Mouse (Mus musculus) lung, postnatal 0 days (tissue): ENCODE measurements at regions not wholly inside any gene's neighbourhood (a gene's known extent, or its start where the extent isn't known, plus 50 kb on each side); places are given as distances from the start of the nearest gene placed in this dataset.

ENCODE experiments used
- ATAC-seq: fragments of 200-750 bp; cut with Nextera tagmentation; 2 replicates; pipeline ENCODE4 v1.8.0; 2017; ENCODE audit warnings: moderate library complexity
- DNase-seq: peaks from one replicate; pipeline ENCODE4 v3.0.0-alpha.2; 2016; ENCODE audit warnings: low spot score
- H3K27ac ChIP-seq: fragments of 300-500 bp; sonication (generic); 2 replicates; pipeline ENCODE4 v1.5.1; 2014; ENCODE audit warnings: antibody characterized with exemption, mild to moderate bottlenecking, low read length, mixed read lengths
- H3K27me3 ChIP-seq: fragments of 300-500 bp; sonication (generic); replicated peaks from 2 replicates; pipeline ENCODE4 v1.6.1; 2014; ENCODE audit warnings: low read length, mixed read lengths; ENCODE audit not compliant: insufficient read depth
- H3K36me3 ChIP-seq: fragments of 300-500 bp; sonication (generic); 2 replicates; pipeline ENCODE4 v1.6.1; 2014; ENCODE audit warnings: low read length, mixed read lengths; ENCODE audit not compliant: insufficient read depth
- H3K4me1 ChIP-seq: fragments of 300-500 bp; sonication (generic); 2 replicates; pipeline ENCODE4 v1.6.1; 2014; ENCODE audit warnings: antibody characterized with exemption, low read depth, low read length, mixed read lengths; ENCODE audit not compliant: insufficient read depth
- H3K4me2 ChIP-seq: fragments of 300-500 bp; sonication (generic); replicated peaks from 2 replicates; pipeline ENCODE4 v1.6.1; 2014; ENCODE audit warnings: low read depth, mild to moderate bottlenecking, low read length, moderate library complexity, mixed read lengths
- H3K4me3 ChIP-seq: fragments of 300-500 bp; sonication (generic); 2 replicates; pipeline ENCODE4 v1.5.1; 2014; ENCODE audit warnings: low read depth, low read length
- H3K9ac ChIP-seq: fragments of 300-500 bp; sonication (generic); replicated peaks from 2 replicates; pipeline ENCODE4 v1.6.1; 2014; ENCODE audit warnings: low read depth, mild to moderate bottlenecking
- H3K9me3 ChIP-seq: fragments of 300-500 bp; sonication (generic); 2 replicates; pipeline ENCODE4 v1.6.1; 2016; ENCODE audit warnings: low read length, mixed read lengths
- CTCF ChIP-seq: IDR thresholded peaks from 2 replicates; pipeline ENCODE4 v1.5.1; 2016; ENCODE audit warnings: antibody characterized with exemption, mild to moderate bottlenecking
- EP300 ChIP-seq: IDR thresholded peaks from 2 replicates; pipeline ENCODE4 v1.6.1; 2016; ENCODE audit warnings: antibody characterized with exemption, mild to moderate bottlenecking, control low read depth
- WGBS: fragments of 180-500 bp; shearing (Covaris S2); extraction: QIAGEN DNeasy Blood & Tissue Kit; methylation state at CpG from one replicate; pipeline ENCODE4 v1.1.7; 2014; 5-methylcytosine and 5-hydroxymethylcytosine counted together

DNA sequence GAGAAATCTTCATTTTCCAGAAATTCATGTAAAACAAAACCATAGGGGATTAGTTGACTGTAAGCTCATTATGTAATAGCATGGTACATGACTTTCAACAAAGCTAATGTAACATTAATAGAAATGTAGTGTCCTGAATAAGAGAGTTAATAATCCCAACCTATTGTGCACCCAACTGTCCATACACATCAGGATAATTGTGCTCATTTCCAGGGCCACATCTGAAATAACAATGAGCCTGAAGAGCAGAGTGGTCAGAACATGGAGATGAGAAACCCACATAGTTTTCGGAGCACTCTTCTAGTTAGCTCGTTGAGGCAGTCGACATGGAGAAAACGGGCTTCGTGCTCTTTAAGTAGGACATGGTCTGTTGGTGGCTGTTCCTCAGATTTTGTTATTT is 138.1 kb downstream of the Gm4791 start:
- no peak overlapping the region for H3K4me3 ChIP-seq
- H3K9ac ChIP-seq, result no peak overlapping the region
- no peaks in the 10 kb centered on the region for H3K9me3 ChIP-seq
- H3K4me2 ChIP-seq, result no peak overlapping the region
- no peaks in the 10 kb centered on the region for H3K4me1 ChIP-seq
- 90% methylated on average over 5 of the region's 5 CpGs for WGBS
- ATAC-seq, result no peak
- no peaks in the 10 kb centered on the region for H3K36me3 ChIP-seq
- no peaks in the 10 kb centered on the region for H3K27me3 ChIP-seq
- no peak overlapping the region for H3K27ac ChIP-seq
- no peak for DNase-seq
- TF ChIP-seq EP300, result no peak
- no peak for TF ChIP-seq CTCF

DNA sequence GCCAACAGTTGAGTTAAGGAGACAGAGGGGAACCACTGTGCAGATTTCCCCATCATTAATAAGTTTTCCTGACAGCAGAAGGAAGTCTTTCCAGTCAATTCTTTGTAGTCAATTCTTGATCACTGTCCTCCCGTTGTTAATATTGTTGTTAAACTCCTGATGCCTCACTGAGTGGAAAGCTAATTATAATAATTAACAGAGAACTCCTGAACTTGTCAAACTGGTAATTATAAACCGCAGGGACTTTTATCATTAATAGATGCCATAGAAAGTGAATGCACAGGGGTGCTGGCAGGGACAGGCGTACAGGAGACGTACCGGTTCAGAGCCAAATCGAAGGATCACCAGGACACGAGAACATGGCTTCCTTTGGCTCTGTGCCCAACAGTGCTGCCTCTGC is 154.9 kb downstream of the Gm4791 start:
- H3K9ac ChIP-seq, result no peak overlapping the region
- ATAC-seq (no peak), DNase-seq (no peak)
- H3K27ac ChIP-seq, result no peak overlapping the region
- H3K4me3 ChIP-seq, result no peak overlapping the region
- TF ChIP-seq CTCF (no peak), EP300 (no peak)
- H3K27me3 ChIP-seq, result no peaks in the 10 kb centered on the region
- no peaks in the 10 kb centered on the region for H3K4me1 ChIP-seq
- H3K9me3 ChIP-seq, result no peaks in the 10 kb centered on the region
- H3K4me2 ChIP-seq, result no peak overlapping the region
- H3K36me3 ChIP-seq, result no peaks in the 10 kb centered on the region
- 82% methylated on average over 7 of the region's 7 CpGs for WGBS

- Histone ChIP-seq H3K27me3 (no peaks in the 10 kb centered on the region), H3K4me2 (peak overlapping the region; percentile 32), H3K4me3 (no peak overlapping the region), H3K36me3 (no peaks in the 10 kb centered on the region), H3K4me1 (no peaks in the 10 kb centered on the region), H3K9ac (no peak overlapping the region), H3K9me3 (no peaks in the 10 kb centered on the region), H3K27ac (no peak overlapping the region)
- ATAC-seq, result peak; percentile 57
- no peak for TF ChIP-seq EP300
- peak; percentile 5; the same call in 1 of the 2 replicates for TF ChIP-seq CTCF
- peak; percentile 46 for DNase-seq
- WGBS, result 27% methylated on average over 8 of the region's 8 CpGs
These were observed 167.1 kb downstream of the Gm4791 start for GRCm38 (mm10) chr9:47165480-47166131.

GRCm38 (mm10) chr9:47167681-47168240 is 169.2 kb downstream of the Gm4791 start:
- H3K27me3 ChIP-seq, result no peaks in the 10 kb centered on the region
- no peak overlapping the region for H3K9ac ChIP-seq
- 61% methylated on average over 20 of the region's 20 CpGs for WGBS
- H3K4me1 ChIP-seq, result no peaks in the 10 kb centered on the region
- ATAC-seq, result no peak
- no peak for DNase-seq
- H3K9me3 ChIP-seq, result no peaks in the 10 kb centered on the region
- H3K4me3 ChIP-seq, result no peak overlapping the region
- peak overlapping the region; percentile 34 for H3K4me2 ChIP-seq
- no peaks in the 10 kb centered on the region for H3K36me3 ChIP-seq
- TF ChIP-seq EP300 (no peak), CTCF (no peak)
- H3K27ac ChIP-seq, result no peak overlapping the region

GRCm38 (mm10) chr9:47176044-47176443 is 177.5 kb downstream of the Gm4791 start:
- Histone ChIP-seq H3K27me3 (no peaks in the 10 kb centered on the region), H3K4me1 (no peaks in the 10 kb centered on the region), H3K4me2 (no peak overlapping the region), H3K9me3 (no peaks in the 10 kb centered on the region), H3K4me3 (no peak overlapping the region), H3K9ac (no peak overlapping the region), H3K36me3 (no peaks in the 10 kb centered on the region), H3K27ac (no peak overlapping the region)
- TF ChIP-seq CTCF (no peak), EP300 (no peak)
- WGBS, result 81% methylated on average over 4 of the region's 4 CpGs
- DNase-seq (no peak), ATAC-seq (no peak)

DNA sequence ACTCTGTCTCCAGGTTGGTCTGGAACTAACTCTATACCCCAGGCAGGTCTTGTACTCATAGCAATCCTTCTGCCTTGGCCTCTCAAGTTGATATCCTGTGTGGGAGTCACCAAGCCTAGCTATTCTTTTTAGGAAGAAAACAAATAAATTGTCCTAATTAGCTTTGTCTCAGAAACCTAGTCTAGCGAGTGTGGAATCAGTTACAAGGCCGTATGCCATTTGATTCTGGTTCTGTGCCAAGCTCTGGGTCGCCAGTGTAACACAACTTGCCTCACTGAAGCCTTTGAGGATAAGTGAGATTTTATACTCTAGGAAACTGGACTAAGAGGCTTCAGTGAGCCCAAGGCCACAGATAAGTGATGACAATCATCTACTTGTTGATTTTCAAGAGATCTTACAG is 219.6 kb downstream of the Gm4791 start:
- Histone ChIP-seq H3K27me3 (no peaks in the 10 kb centered on the region), H3K4me3 (no peak overlapping the region), H3K4me2 (no peak overlapping the region), H3K9me3 (no peaks in the 10 kb centered on the region), H3K4me1 (no peaks in the 10 kb centered on the region), H3K9ac (no peak overlapping the region), H3K36me3 (no peaks in the 10 kb centered on the region), H3K27ac (no peak overlapping the region)
- ATAC-seq (no peak), DNase-seq (no peak)
- 47% methylated on average over 3 of the region's 3 CpGs for WGBS
- no peak for TF ChIP-seq EP300
- TF ChIP-seq CTCF, result no peak
